Mouse (Mus musculus): Measurements from ENCODE around the gene Ooep.
"Not testable (repeated sequence)": the region's sequence is repeated elsewhere in the genome, so short reads cannot be mapped to it uniquely, and the experiment has no call there.

The Ooep gene

DNA sequence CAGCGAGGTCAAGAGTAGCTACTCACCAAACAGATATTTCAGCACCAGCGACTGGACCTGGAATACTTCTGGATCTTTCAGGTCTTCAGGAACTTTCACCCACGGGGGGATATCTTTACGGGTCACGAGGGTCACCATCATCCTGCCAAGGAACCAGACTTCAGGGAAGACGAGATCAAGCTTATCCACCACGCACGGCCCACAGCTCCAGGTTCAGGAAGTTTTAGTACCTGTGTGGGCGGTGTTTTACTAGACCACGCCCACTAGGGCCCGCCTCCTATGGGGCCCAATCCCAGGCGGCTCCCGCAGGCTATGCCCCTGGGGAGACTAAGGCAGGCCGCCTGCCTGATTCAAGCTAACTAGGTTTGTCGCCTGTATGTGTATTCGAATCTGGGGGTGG is 10.6 kb downstream of the Ooep start, which contains the start of gene Dppa5a:
Gene Dppa5a (minus strand): TSS at position 219 of the 400 bp plus-strand sequence.
- DNase-seq (ENCODE audit: low spot score in 2 of 2): not testable (repeated sequence)

DNA sequence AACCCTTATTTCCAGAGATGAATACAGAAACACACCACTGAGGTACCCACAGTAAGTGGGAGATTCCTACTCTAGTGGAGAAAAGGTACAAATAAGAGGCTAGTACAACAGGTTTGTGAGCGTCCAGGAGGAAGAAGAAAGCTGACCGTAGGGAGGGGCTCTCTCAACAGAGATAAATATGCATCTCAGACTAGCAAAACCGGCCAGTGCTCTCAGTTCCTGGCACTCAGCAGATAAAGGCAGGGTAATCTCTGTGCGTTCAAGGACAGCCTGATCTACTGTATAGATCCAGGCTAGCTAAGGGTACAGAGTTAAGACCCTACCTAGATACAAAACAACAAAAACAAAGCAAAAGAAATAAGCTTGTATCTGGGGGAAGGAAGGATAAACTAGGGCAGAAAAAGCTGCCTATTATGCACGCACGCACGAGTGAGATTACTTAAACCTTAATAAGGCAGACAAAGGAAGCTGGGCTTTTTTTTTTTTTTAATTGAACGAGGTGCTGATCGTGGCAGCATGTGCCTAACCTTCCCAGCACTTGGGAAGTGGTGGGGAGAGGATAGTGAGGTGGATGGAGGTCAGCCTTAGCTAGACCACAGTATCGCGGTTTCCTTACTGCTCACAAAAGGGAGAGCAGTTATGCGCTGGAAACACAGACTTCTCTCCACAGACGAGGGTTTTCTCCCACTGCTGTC is 12.5 kb downstream of the Ooep start:
- no peak for DNase-seq (ENCODE audit: low spot score in 2 of 2)

DNA sequence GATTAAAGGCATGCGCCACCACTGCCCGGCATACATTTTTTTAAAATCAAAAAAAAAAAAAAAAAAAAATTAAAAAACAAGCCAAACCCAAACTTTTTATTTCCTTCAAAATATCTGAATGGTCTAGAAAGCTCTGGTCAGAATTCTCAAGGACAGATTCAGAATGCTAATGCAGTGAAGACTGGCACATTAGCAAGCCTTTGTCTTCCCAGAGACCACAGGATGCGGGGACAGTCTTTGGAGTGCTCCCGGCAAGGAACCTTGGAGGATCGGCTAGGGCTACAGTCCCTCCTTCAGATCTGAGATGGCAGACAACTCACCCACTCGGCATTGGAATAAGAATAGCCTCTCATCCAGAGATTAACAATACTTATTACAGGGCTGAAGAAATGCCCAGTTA is 13.8 kb downstream of the Ooep start:
- no peak for DNase-seq (ENCODE audit: low spot score in 2 of 2)

DNA sequence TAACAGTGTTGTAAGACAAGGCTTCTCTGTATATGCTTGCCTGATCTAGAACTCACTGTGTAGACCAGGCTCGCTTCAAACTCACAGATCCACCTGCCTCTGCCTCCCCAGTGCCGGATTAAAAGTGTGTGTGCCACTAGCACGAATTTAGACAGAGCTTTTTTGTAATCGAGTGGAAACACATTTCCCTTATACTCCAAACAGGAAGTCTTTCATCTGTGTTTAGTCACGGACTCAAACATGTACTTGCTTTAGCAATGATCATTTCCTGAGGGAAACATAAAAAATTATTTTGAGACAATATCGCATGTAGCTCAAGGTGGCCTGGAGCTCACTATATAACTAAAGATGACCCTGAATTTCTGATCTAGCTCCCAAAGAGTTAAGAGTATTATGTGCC is 15.2 kb downstream of the Ooep start:
- DNase-seq (ENCODE audit: low spot score in 2 of 2): no peak

DNA sequence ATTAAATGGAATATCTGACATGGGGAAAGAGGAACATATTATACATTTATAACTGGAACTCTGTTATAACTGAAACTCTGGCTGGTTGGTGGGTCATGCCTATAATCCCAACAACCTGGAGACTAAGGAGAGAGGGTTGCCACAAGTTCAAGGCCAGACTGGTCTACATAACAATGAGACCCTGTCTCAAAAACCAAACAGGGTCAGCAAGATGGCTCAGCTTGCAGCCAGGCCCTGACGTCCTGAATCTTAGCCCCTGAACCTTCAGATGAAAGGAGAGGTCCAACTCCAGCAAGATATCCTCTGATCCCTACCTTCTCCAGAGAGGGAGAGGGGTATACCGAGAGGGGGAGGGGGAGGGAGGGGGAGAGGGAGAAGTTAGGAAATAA is 18.0 kb downstream of the Ooep start:
- DNase-seq (ENCODE audit: low spot score in 2 of 2): no peak

DNA sequence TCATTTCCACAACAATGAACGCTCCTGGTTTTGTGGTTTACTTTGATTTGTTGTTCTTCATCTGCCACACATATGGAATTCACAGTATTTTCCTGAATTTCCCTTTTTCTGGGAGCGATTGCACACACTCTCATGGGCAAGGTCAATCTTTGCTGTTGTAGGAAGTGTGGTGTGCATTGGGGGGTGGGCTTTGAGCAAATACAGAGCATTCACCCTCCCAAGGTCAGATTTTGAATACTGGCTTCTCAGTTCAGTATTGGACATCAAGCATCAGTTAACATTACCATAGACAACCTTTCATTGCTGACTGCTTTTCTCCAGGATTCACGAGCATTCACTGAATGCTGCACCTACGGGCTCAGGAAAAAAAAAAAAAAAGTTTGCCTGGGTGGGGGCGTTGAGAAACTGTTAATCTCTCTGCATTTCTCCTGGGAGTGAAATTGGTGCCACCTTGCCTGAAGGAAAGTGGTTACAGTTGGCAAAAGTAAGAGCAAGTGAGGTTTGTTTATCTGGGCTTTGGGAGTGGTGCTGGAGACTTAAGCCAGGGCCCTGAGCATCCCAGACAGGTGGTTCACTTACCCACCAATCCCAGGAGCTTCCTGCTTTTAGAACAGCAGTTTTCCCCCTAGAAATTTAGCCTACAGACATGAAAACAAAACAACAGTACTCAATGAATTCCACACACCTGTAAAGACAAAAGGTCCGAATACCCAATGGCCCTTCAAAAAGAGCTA is 18.6 kb downstream of the Ooep start:
- DNase-seq (ENCODE audit: low spot score in 2 of 2): no peak

DNA sequence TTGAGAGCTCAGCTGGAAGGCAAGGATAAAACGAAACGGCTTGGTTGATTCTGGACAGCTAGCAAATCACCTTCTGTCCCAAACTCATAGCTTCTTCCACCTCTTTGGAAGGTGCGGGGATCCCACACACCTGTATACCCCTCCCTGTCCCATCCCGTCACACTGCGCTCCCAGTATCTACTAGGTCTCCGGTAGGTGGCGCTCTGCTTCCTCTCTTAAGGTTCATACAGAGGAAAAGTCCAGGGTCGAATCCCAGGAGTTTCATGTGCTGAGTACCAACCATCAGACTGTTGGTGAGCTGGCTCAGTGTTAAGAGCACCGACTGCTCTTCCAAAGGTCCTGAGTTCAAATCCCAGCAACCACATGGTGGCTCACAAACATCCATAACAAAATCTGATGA is 20.5 kb downstream of the Ooep start:
- peak in 1 of 2 experiments; percentile 55 for DNase-seq (ENCODE audit: low spot score in 2 of 2)

DNA sequence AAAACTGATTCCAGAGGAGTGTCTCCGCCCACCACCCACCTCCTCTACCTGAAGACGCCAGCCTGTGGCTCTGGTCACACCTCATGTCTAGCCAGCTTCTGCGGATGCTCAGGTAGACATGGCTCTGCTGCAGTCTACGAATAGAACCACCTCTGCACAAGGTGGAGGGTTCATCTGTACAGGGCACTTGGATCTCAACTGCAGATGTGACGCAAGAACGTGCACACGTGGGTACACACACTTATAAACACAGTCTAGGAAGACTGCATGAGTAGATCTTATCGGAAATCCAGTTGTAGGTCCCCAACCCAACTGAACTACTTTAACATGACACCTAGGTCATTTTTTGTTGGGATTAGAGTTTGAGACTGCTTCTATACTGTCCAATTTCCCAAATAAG is 22.9 kb downstream of the Ooep start, which contains the start of gene Gsta2:
Gene Gsta2 (minus strand): TSS at position 178 of the 400 bp plus-strand sequence.
- DNase-seq (ENCODE audit: low spot score in 2 of 2): no peak

DNA sequence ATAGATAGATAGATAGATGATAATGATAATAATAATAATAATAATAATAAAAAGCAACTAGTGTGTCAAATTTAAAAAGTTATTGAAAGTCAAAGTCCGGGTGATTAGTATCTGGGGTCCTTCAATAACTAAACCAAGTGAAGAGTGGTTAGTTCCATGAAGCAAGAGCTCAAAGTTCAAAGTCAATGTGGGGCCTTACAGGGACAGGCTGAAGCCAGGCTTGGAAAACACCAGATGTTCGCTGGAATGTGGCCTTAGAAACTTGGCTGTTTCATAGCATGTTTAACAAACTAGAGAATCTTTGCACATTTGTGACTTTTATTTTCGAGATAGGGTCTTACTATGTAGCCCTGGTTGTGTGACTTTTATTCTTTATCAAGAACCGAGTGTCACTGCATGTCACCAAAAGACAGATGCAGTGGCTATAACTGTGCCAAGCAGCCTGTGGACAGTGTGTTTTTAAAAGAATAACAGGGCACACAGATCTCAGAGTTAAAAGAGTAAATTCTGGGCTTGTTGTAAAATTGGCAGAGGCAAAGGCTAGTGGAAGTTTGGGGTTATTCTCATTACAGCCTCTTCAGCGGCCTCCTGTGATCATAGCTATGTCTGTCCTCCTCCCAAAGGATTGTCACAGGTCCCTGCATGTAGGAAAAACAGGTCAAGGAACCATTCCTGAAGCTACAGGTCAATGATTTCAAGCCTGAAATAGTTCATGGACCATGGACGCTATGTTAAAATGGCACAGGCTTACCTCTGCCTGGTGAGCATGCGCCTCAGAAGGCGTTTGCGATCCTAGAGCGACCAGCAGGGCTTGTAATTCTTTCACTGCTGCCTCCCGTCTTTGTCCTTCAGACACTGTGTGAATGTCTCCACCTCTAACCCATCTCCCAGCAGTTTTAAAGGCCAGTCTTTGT is 23.6 kb downstream of the Ooep start:
- no peak for DNase-seq (ENCODE audit: low spot score in 2 of 2)

DNA sequence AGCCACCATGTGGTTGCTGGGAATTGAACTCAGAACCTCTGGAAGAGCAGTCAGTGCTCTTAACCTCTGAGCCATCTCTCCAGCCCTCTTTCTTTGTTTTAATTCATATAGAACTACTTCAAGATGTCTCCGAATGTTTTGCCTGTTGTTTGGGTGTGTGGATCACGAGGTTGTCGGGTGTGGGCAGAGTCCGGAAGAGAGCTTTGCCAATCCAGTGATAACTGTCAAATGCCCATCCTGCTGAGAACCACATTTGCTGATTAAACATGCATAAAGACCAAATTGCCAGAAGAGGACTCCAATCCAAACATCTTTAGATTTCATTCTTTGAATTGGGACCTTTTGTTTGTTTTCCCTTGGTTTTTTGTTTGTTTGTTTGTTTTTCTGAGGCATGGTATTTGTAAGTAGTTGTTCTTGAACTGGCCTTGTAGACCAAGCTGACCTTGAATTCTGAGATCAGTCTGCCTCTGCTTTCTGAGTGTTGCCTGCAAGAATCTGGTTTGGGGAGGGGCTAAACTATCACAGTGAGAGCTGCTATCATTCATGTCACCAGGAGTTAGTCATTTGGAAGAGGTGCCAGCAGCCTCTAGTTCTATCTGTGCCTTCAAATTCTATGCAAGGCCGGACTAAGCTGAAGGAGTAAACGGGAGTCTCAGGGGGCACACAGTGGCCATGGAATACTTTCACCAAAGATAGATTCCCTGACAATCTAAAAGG is 26.9 kb downstream of the Ooep start:
- DNase-seq (ENCODE audit: low spot score in 2 of 2): no peak

DNA sequence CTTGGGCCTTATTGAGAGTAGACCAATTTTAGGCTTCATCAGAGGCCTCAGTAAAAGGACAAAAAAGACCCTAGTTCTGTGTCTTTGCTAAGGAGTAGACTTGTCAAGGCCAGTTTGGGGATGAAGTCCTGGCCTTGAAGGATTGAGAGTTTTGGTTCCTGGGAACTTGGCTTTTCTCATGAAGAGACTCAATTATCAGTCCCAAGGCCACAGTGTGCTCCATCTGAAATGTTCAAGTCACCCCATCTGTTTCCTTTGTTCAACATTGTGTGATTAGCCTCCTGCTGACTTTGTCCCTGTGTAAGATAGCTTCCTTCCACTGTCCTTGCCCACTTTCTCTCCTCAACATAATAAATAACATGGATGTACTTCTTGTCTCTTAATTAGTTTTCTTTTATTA is 28.5 kb downstream of the Ooep start:
- not testable (repeated sequence) for DNase-seq (ENCODE audit: low spot score in 2 of 2)

DNA sequence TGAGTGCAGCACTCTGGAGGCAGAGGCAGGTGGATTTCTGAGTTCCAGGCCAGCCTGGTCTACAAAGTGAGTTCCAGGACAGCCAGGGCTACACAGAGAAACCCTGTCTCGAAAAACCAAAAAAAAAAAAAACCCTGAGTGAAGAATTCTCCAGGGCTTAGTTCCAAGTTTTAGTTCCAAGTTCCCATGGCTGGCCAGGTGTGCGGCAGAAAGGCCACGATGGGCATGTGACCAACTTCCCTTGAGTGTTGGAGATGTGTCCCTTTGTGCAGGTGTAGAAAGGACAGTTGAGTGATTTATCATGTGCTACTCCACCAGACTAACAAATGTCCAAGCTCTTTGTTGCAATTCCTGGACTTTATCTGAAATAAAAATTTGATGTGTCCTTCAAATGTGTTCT is 29.4 kb downstream of the Ooep start:
- DNase-seq (ENCODE audit: low spot score in 2 of 2): not testable (repeated sequence)

DNA sequence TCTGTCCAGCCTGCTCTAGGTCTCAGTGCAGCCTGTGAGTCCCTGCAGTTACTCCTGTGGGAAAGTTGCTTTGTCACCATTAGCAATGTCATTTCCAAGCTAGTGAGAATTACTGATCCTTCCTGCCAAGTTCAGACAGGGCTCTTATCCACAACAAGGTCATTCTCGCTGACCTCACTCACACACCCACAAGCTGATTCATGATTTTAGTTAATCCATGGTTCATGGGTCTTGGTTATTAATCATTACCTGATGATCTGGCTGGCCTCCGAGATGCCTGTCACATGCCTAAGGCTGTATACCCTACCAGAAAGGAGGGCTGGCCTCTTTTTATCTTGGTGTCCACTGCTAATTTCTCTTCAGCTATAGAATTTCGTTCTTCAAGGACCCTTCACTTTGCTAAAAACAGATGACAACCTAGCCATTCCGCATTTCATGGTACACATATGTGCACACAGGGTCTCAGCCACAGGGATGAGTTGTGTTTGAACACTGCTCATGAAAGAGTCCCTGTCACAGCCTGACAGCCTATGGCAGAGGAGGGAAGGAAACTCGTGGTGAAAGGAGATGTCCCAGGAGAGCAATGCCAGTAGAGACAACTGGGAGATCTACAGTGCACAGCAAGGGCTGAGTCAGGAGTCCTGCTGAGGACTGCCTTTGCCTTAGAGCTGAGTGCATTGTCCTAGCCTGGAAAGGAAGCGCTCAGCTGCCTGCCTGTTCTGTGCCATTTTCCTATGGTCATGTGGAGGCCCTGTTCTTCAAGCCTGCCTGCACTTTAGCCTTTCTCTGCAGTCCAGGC is 30.1 kb downstream of the Ooep start:
- not testable (repeated sequence) for DNase-seq (ENCODE audit: low spot score in 2 of 2)

DNA sequence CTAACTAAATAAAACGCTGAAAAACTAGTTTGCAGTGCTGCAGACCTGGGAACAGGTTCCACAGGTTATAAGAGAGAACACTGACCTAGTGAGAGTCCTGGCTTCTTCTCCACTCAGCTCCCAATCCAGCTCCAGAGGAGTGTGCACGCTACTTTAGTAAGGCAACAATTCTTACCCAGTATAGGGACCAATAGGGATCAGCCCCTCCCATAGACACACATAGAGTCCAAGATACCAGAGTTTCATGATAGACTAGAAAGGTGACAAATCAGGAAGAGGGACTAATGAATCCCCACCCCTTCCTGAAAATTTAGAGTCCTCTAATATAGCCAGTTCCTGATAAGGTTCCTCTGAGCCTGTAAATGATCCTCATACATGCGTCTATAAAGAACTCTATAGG is 31.5 kb downstream of the Ooep start:
- no peak for DNase-seq (ENCODE audit: low spot score in 2 of 2)

DNA sequence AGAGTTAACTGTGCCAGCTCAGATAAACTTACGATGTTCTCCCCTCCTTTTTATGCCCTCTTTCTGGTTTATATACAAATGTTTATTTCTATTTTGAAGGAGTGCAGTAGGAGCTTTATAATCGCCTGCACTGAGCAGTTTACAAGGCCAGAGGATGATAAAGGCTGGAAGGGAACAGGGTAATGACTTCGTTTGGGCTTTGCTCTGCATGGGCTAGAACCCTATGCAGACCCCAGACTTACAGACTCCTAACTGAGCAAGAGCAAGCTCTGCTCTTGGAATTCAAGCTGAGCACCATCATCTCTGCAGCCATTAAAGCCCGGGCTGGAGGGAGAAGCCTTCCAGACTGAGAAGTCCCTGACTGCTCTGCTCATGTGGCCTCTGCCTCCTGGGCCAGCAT is 33.3 kb downstream of the Ooep start:
- not testable (repeated sequence) for DNase-seq (ENCODE audit: low spot score in 2 of 2)

DNA sequence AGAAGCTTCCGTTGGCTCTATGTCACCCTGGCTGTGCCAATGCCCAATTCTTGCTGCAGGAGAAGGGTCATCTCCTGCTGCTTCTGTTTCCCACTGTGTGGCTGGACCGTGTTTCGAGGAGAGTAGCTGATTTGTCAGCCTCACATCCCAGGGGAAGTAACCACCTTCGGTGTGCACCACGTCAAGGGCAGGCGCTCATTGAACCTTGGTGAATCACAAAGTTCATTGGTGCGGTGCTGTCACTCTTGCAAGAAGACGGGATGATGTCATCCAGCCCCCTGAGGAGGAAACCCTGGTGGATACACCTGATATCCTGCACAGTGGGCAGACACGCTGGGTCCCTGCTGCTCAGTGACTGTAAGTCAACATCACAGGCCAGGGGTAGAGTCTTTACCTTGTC is 35.5 kb downstream of the Ooep start:
- not testable (repeated sequence) for DNase-seq (ENCODE audit: low spot score in 2 of 2)

DNA sequence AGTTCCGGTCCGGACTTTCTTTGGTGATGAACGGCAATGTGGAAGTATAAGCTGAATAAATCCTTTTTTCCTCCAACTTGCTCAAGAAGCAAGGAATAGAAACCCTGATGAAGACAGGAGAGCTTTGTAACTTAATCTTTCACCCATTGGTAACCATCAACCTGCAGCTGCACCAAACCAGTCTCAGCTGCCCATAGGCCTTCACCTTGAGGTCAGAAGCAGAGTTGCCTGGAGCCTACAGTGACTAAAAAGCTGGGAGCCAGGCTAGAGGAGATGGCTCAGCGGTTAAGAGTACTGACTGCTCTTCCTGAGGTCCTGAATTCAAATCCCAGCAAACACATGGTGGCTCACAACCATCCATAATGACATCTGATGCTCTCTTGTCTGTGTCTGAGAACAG is 36.0 kb downstream of the Ooep start:
- DNase-seq (ENCODE audit: low spot score in 2 of 2): not testable (repeated sequence)

DNA sequence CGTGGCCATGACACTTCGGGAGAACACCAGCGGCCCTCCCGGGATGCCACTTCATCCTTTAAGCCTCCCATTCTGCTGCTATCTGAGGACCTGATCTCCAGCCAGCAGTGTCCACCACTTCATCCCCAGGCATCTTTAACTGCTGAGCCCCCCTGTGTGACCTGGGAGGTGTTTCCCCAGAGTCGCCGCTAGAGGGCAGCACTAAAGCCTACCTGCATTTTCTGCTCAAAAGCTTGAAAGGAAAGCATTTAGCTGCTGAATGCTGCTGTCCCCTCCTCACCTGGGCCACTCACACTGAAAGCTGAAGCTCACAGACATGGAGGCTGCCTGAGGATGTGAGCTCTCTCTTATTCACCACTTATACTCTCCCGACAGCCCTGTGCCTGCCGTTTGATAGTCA is 38.2 kb downstream of the Ooep start:
- peak; percentile 36 to 42 for DNase-seq (ENCODE audit: low spot score in 2 of 2)

DNA sequence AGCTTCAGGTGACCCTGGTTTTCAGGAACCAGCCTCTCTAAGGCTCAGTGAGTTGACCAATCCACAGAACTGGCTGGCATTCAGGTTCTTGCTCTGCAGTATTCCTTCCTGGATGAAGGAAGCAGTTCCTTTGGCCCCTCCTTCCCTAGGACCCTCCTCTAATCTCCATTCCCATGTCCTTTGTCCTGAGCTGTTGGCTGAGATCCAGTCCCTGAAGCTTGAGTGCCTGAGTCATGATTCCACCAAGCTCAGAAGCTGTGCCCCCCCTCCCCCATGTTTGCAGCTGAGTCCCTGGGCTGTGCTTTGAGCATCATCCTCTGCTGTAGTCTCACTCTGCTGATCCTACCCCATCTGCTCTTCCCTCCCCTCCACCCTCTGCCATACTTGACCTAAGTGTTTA is 41.5 kb downstream of the Ooep start:
- DNase-seq (ENCODE audit: low spot score in 2 of 2): not testable (repeated sequence)

DNA sequence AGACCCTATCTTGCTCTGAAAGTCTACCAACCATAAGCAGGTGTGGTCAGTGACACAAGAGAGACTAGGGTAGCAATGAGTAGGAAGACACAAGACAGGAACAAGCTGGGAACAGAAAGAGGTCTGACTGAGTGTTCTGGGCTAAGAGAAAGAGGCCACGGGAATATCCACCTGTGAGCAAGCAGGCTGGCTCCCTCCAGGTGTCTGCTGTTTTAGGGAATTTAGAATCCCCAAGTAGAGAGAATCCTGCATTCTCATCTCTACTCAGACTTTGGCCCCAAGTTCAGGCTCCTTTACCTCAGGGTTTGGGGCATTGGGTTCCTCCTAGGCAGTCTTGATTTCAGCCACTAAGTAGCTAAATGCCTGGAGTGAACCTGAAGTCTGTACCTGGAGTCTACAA is 51.2 kb downstream of the Ooep start, which contains the start of gene Omt2b:
Gene Omt2b (plus strand): TSS at position 301 of the 400 bp plus-strand sequence.
- DNase-seq (ENCODE audit: low spot score in 2 of 2): not testable (repeated sequence)
